Mouse (Mus musculus): Measurements from ENCODE around the gene Gtf2ird2.

The Gtf2ird2 gene

GRCm38 (mm10) chr5:134183880-134184808 lies at the start of gene Gtf2ird2:
TSS of gene Gtf2ird2 (plus strand) at chr5:134184019.
- peak; percentile 100 for DNase-seq (ENCODE audit: low read depth)

GRCm38 (mm10) chr5:134136022-134136421 lies 47.8 kb upstream of the Gtf2ird2 start:
- DNase-seq (ENCODE audit: low read depth), result no peak

GRCm38 (mm10) chr5:134137933-134138332 lies 45.9 kb upstream of the Gtf2ird2 start:
- no peak for DNase-seq (ENCODE audit: low read depth)

- DNase-seq (ENCODE audit: low read depth), result no peak
Observed at GRCm38 (mm10) chr5:134139429-134139828, 44.4 kb upstream of the Gtf2ird2 start.

GRCm38 (mm10) chr5:134141236-134141635 lies 42.6 kb upstream of the Gtf2ird2 start:
- DNase-seq (ENCODE audit: low read depth), result no peak

- DNase-seq (ENCODE audit: low read depth), result no peak
Observed at GRCm38 (mm10) chr5:134142381-134142780, 41.4 kb upstream of the Gtf2ird2 start.

GRCm38 (mm10) chr5:134144986-134145385 lies 38.8 kb upstream of the Gtf2ird2 start:
- DNase-seq (ENCODE audit: low read depth), result no peak

- no peak for DNase-seq (ENCODE audit: low read depth)
Observed at GRCm38 (mm10) chr5:134147194-134147753, 36.5 kb upstream of the Gtf2ird2 start.

GRCm38 (mm10) chr5:134148153-134148552 lies 35.7 kb upstream of the Gtf2ird2 start:
- no peak for DNase-seq (ENCODE audit: low read depth)

GRCm38 (mm10) chr5:134151895-134152294 lies 31.9 kb upstream of the Gtf2ird2 start:
- DNase-seq (ENCODE audit: low read depth), result no peak

- no peak for DNase-seq (ENCODE audit: low read depth)
Observed at GRCm38 (mm10) chr5:134155916-134156466, 27.8 kb upstream of the Gtf2ird2 start.

GRCm38 (mm10) chr5:134164688-134165087 lies 19.1 kb upstream of the Gtf2ird2 start:
- peak; percentile 77 for DNase-seq (ENCODE audit: low read depth)

- DNase-seq (ENCODE audit: low read depth), result no peak
Observed at GRCm38 (mm10) chr5:134166642-134167041, 17.2 kb upstream of the Gtf2ird2 start.

GRCm38 (mm10) chr5:134168033-134168432 lies 15.8 kb upstream of the Gtf2ird2 start:
- DNase-seq (ENCODE audit: low read depth), result no peak

GRCm38 (mm10) chr5:134169231-134169630 lies 14.6 kb upstream of the Gtf2ird2 start:
- peak; percentile 90 for DNase-seq (ENCODE audit: low read depth)

GRCm38 (mm10) chr5:134170167-134170566 lies 13.7 kb upstream of the Gtf2ird2 start:
- DNase-seq (ENCODE audit: low read depth), result no peak

- peak; percentile 85 for DNase-seq (ENCODE audit: low read depth)
Observed at GRCm38 (mm10) chr5:134173206-134173605, 10.6 kb upstream of the Gtf2ird2 start.

GRCm38 (mm10) chr5:134175696-134176095 lies 8.1 kb upstream of the Gtf2ird2 start:
- no peak for DNase-seq (ENCODE audit: low read depth)

- peak; percentile 97 for DNase-seq (ENCODE audit: low read depth)
Observed at GRCm38 (mm10) chr5:134176169-134176881, 7.5 kb upstream of the Gtf2ird2 start, which contains the start of gene Rcc1l. TSS of gene Rcc1l (minus strand) at chr5:134176774.

GRCm38 (mm10) chr5:134178536-134178935 lies 5.3 kb upstream of the Gtf2ird2 start:
- no peak for DNase-seq (ENCODE audit: low read depth)

GRCm38 (mm10) chr5:134179871-134180270 lies 3.9 kb upstream of the Gtf2ird2 start:
- peak; percentile 95 for DNase-seq (ENCODE audit: low read depth)

- DNase-seq (ENCODE audit: low read depth), result peak; percentile 51
Observed at GRCm38 (mm10) chr5:134182172-134182571, 1.6 kb upstream of the Gtf2ird2 start.

All from 416B (cell line).